8 mouse cellular contexts compared by ENCODE assay signal in the genomic region with DNA sequence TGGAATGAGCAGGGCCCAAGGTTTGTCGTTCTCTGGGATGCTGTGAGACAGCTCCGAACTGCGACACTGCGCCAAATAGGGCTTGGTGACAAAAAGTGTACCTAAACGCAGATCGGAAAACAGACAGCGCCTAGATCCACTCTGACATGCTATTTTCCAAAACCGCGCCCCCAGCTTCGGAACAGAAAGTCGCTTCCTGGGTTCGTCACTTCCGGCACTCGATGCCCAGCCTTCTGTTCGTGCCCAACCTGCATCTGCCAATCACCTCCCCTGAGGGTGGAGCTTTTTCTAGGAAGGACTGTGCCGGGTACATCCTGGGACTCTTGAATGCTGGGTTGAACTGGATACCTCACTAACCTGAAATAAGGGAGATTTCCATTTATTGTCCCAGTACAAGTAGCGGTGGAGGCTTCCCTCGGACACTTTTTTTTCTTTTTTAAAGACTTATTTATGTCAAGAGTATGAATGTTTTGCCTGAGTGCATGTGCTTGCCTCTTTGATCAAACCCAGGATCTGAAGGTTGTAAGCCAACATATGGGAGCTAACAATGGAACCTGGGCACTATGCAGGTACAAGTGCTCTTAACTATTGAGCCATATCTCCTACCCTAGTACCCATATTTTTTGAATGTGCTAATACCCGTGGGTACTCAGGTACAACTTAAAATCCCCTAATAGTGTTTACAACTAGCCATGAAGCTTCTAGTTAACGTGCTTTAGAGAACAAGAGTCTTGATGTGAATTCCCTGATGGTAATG. TPM values are rescaled to one million over a fixed set of nuclear protein-coding genes. Genes with fewer than 3 reads are reported as not detected.
A peak's percentile ranks its signal among the peaks of the same experiment; 100 is the strongest.
DNase-seq lines count a peak whose midpoint lies in the region; ATAC-seq lines count a peak whose summit lies in the region.

A gene (plus strand): TSS at position 279 of the 757 bp plus-strand sequence.

- 8% methylated on average over 20 of the region's 20 CpGs for WGBS in heart, embryonic 14.5 days
- WGBS in liver, embryonic 12.5 days (ENCODE audit: insufficient replicate concordance), result 6% methylated on average over 20 of the region's 20 CpGs

- H3K27me3 ChIP-seq in heart, embryonic 14.5 days (ENCODE audit: control insufficient read depth, insufficient read depth, low read length), result no peaks in the 10 kb centered on the region
- no peaks in the 10 kb centered on the region for H3K27me3 ChIP-seq in liver, embryonic 12.5 days (replicated peaks)
- H3K27me3 ChIP-seq in splenic B cell, adult 2 months (ENCODE audit: control insufficient read depth, insufficient read depth, low read length, poor library complexity, severe bottlenecking), result no peaks in the 10 kb centered on the region

- peak; percentile 86 to 87 for DNase-seq in CD8-positive naive resting alpha-beta T cell, adult 2 months (ENCODE audit: low read depth in 2 of 2, low spot score in 2 of 2)
- peak; percentile 88 for DNase-seq in c-Kit-positive CD71-negative TER-119-negative erythroid progenitor cells, embryonic 14.5 days (ENCODE audit: low read depth)
- peak; percentile 82 for DNase-seq in fibroblast of lung, adult 2 months (ENCODE audit: low read depth)
- DNase-seq in kidney, postnatal 14 days, result peak; percentile 95
- DNase-seq in naive thymus-derived CD4-positive, alpha-beta T cell, adult 2 months (ENCODE audit: low read depth), result peak; percentile 95
- DNase-seq in splenic B cell, adult 2 months (ENCODE audit: low read depth, low spot score), result peak; percentile 95

- peak within 1 kb of the TSS; percentile 54 to 76; a peak in 3 of 4 replicates for H3K27ac ChIP-seq in heart, embryonic 14.5 days (replicated peaks in 1 of 2; ENCODE audit: control insufficient read depth in 1 of 2, insufficient read depth in 1 of 2, low read depth in 2 of 2, low read length in 2 of 2)
- H3K27ac ChIP-seq in liver, embryonic 12.5 days, result peak within 1 kb of the TSS; percentile 81

- H3K4me2 ChIP-seq in heart, embryonic 14.5 days (ENCODE audit: low read length), result peak within 1 kb of the TSS; percentile 68
- peak within 1 kb of the TSS; percentile 70 for H3K4me2 ChIP-seq in liver, embryonic 12.5 days

- H3K36me3 ChIP-seq in heart, embryonic 14.5 days (ENCODE audit: control insufficient read depth, insufficient read depth, low read length), result peaks cover 10% of the 10 kb centered on the region; the same call in 1 of the 2 replicates
- H3K36me3 ChIP-seq in liver, embryonic 12.5 days, result peaks cover 9% of the 10 kb centered on the region; the same call in 1 of the 2 replicates
- H3K36me3 ChIP-seq in splenic B cell, adult 2 months (ENCODE audit: control insufficient read depth, insufficient read depth, low read length, poor library complexity, severe bottlenecking), result peaks cover 4% of the 10 kb centered on the region; the same call in 1 of the 2 replicates

- H3K9ac ChIP-seq in heart, embryonic 14.5 days (ENCODE audit: low read length), result peak within 1 kb of the TSS; percentile 73
- peak within 1 kb of the TSS; percentile 72 for H3K9ac ChIP-seq in liver, embryonic 12.5 days

- ATAC-seq in heart, embryonic 14.5 days (ENCODE audit: insufficient number of reproducible peaks, insufficient read depth, low FRiP score, low read depth), result peak; percentile 91
- ATAC-seq in liver, embryonic 12.5 days, result peak; percentile 100

- H3K9me3 ChIP-seq in heart, embryonic 14.5 days (ENCODE audit: control insufficient read depth, low read length), result no peaks in the 10 kb centered on the region
- H3K9me3 ChIP-seq in liver, embryonic 12.5 days (replicated peaks), result no peaks in the 10 kb centered on the region

- H3K4me1 ChIP-seq in heart, embryonic 14.5 days (ENCODE audit: control insufficient read depth in 2 of 2, insufficient read depth in 2 of 2, low read length in 2 of 2), result peaks cover under 1 to 13% of the 10 kb centered on the region in 2 experiments; a peak in 3 of 4 replicates
- H3K4me1 ChIP-seq in liver, embryonic 12.5 days, result peaks cover 19% of the 10 kb centered on the region

- peak within 1 kb of the TSS; percentile 60 to 98 for H3K4me3 ChIP-seq in heart, embryonic 14.5 days (ENCODE audit: control insufficient read depth in 1 of 2, insufficient read depth in 1 of 2, low read depth in 1 of 2, low read length in 2 of 2)
- peak within 1 kb of the TSS; percentile 72 for H3K4me3 ChIP-seq in liver, embryonic 12.5 days

RNA-seq across cellular contexts. Expression of the gene that starts here (rescaled TPM):
- polyA plus RNA-seq in heart, embryonic 14.5 days (2014; fragmentation: Nextera tagmentation; extraction: Ambion mirVana), result 22.4 and 22.5 TPM in 2 replicates
- polyA plus RNA-seq in liver, embryonic 12.5 days (2016; fragmentation: Nextera tagmentation; extraction: Ambion mirVana), result 8.2 and 9.6 TPM in 2 replicates

Comparison
In these comparisons a context has a peak if more than half of its experiments do, and no peak if none do; other contexts are left out.
1. Peak in every context shown above with its lines: DNase-seq, ATAC-seq, H3K4me3 ChIP-seq and H3K27ac ChIP-seq.